Mouse (Mus musculus): ENCODE results near the gene Clec16a.

- TF ChIP-seq CTCF (IDR thresholded peaks at IDR 0.05; ENCODE audit: low read depth) (no peak), EP300 (IDR thresholded peaks at IDR 0.05; ENCODE audit: low read depth) (no peak)
Measured at GRCm38 (mm10) chr16:10501865-10502264, 43.3 kb upstream of the Clec16a start.
